Mouse (Mus musculus) spleen, adult 12 weeks (tissue): ENCODE measurements around the gene Tlx2.

Experiments used
- DNase-seq: peaks from one replicate; pipeline ENCODE4 v3.0.0; 2022; ENCODE audit warnings: low spot score

Tlx2 gene

GRCm38 (mm10) chr6:83070247-83070310 is at the start of gene Tlx2:
Gene Tlx2 (minus strand): TSS chr6:83070293.
- no peak for DNase-seq

GRCm38 (mm10) chr6:83119734-83120051 is 49.6 kb upstream of the Tlx2 start:
- DNase-seq: no peak

GRCm38 (mm10) chr6:83118825-83119733 is 49.0 kb upstream of the Tlx2 start:
- DNase-seq: no peak

- no peak for DNase-seq
These were observed 48.3 kb upstream of the Tlx2 start for GRCm38 (mm10) chr6:83118369-83118768.

- no peak for DNase-seq
These were observed 47.5 kb upstream of the Tlx2 start for GRCm38 (mm10) chr6:83117616-83118015.

GRCm38 (mm10) chr6:83117165-83117438 is 47.0 kb upstream of the Tlx2 start:
- no peak for DNase-seq

GRCm38 (mm10) chr6:83116373-83117164 is 46.5 kb upstream of the Tlx2 start:
- no peak for DNase-seq

GRCm38 (mm10) chr6:83115682-83116372 is 45.7 kb upstream of the Tlx2 start:
- no peak for DNase-seq

- DNase-seq: peak; percentile 88
These were observed 45.0 kb upstream of the Tlx2 start, which contains the start of gene Mogs for GRCm38 (mm10) chr6:83115011-83115671. Gene Mogs (plus strand): TSS chr6:83115496.

- DNase-seq: no peak
These were observed 41.5 kb upstream of the Tlx2 start for GRCm38 (mm10) chr6:83111510-83112136.

GRCm38 (mm10) chr6:83108762-83109668 is 38.9 kb upstream of the Tlx2 start, which contains the start of gene Mrpl53:
Gene Mrpl53 (plus strand): TSS chr6:83109040.
- peak; percentile 61 for DNase-seq

- DNase-seq: peak; percentile 77
These were observed 37.7 kb upstream of the Tlx2 start for GRCm38 (mm10) chr6:83107566-83108400.

- DNase-seq: no peak
These were observed 34.1 kb upstream of the Tlx2 start for GRCm38 (mm10) chr6:83104158-83104557.

GRCm38 (mm10) chr6:83103130-83103650 is 33.1 kb upstream of the Tlx2 start:
- no peak for DNase-seq

GRCm38 (mm10) chr6:83101688-83102556 is 31.8 kb upstream of the Tlx2 start:
- peak; percentile 58 for DNase-seq

- peak; percentile 77 for DNase-seq
These were observed 31.2 kb upstream of the Tlx2 start, which contains the start of the genes Ccdc142 and Gm42688 for GRCm38 (mm10) chr6:83101316-83101687. Gene Ccdc142 (plus strand): TSS chr6:83101601. Gene Gm42688 (plus strand): TSS chr6:83101617.

GRCm38 (mm10) chr6:83098411-83098810 is 28.3 kb upstream of the Tlx2 start:
- no peak for DNase-seq

- DNase-seq: no peak
These were observed 25.9 kb upstream of the Tlx2 start for GRCm38 (mm10) chr6:83095968-83096367.
